Mouse (Mus musculus) cortical plate, adult 2 months (tissue): ENCODE measurements around the gene Cemip. TPM values are rescaled to one million over a fixed set of nuclear protein-coding genes. Genes with fewer than 3 reads are reported as not detected.
"Not testable (repeated sequence)": the region's sequence is repeated elsewhere in the genome, so short reads cannot be mapped to it uniquely, and the experiment has no call there.

Experiments used
- H3K27ac ChIP-seq: fragments of 200-500 bp; 2 replicates; pipeline ENCODE4 v1.5.1; 2012; ENCODE audit warnings: low read length, control low read depth, inconsistent platforms; ENCODE audit not compliant: insufficient read depth
- H3K4me1 ChIP-seq: fragments of 200-500 bp; 2 replicates; pipeline ENCODE4 v1.6.1; 2011; ENCODE audit warnings: low read length; ENCODE audit not compliant: control insufficient read depth, insufficient read depth
- H3K4me3 ChIP-seq: fragments of 200-500 bp; 2 replicates; pipeline ENCODE4 v1.5.1; 2011; ENCODE audit warnings: mild to moderate bottlenecking, low read length, control low read depth; ENCODE audit not compliant: insufficient read depth
- CTCF ChIP-seq: fragments of 200-500 bp; IDR thresholded peaks from 2 replicates; pipeline ENCODE4 v1.5.1; 2011; ENCODE audit warnings: mild to moderate bottlenecking, control low read depth, low read length; ENCODE audit not compliant: insufficient read depth; ENCODE audit errors: extremely low read depth
- POLR2A ChIP-seq: fragments of 200-500 bp; IDR thresholded peaks from 2 replicates; pipeline ENCODE4 v1.6.1; 2011; ENCODE audit warnings: mild to moderate bottlenecking, low read length, control low read depth; ENCODE audit not compliant: insufficient read depth; ENCODE audit errors: extremely low read depth
- polyA plus RNA-seq: library from polyadenylated mRNA; depleted of rRNA; stranded (reverse); fragments of >200 nt; gene quantifications from 2 replicates; pipeline ENCODE4 v1.2.3, GENCODE M21; 2012

Gene Cemip
- polyA plus RNA-seq, 1 experiment = 5.8 TPM

DNA sequence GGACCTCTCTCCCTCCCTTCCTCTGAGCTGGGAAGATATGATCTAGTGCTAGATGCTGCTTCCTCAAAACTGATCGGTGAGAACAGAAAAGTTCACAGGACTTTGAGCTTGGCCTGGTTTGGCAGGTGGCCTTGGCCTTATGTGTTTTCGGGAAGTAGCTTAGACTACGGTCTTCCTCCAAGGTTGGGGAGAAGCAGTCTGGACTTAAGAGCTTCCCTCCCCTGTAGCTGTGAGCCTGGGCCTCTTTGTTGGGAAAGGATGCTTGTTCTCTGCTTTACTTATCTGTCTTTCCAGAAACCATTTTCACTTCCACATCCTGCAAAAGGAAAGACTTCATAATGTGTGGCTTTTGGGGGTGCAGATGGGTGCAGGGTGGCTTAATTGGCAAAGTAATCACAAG, 181.5 kb downstream of the Cemip start:
- H3K4me1 ChIP-seq = no peaks in the 10 kb centered on the region
- no peak overlapping the region for H3K27ac ChIP-seq
- H3K4me3 ChIP-seq = no peak overlapping the region
- TF ChIP-seq POLR2A (no peak), CTCF (no peak)

DNA sequence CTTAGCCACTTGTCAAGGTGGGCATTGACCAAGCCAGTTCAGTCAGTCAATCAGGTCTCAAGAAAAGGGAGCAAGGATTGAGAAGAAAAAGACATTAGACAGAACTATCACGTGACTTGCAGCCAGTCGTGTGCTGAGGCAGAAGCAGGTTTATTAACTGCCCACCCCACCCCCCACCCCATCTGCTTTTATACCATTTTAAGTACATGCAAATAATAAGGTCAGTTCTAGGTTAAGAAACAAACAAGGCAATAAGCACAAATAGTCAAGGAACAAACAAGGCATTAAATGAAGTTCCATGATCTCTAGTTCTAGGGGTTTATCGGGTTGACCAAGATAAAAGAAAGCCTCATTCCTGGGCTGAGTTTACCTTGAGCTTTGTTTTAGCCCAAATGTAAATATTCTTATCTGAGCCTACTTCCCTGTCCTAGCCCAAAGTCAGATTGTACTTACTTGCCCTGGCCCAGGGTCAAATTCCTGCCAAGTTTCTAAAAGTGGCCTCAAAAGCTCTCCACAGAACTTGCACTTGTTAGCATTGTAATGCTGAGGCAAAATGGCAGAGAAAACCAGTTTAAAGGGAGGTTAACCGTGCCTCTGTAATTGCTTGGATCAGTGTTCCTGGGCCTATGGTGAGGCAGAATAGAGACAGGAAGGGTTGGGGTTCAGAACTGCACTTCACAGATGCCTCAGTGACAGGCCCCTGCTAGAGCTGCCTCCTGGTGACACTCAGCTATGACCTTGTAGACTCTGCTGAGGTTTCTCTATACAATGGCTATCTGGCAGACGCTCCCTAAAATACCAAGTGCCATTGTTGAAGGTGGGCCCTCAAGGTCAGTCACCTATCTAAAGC, 183.8 kb downstream of the Cemip start:
- TF ChIP-seq CTCF (no peak), POLR2A (no peak)
- Histone ChIP-seq H3K27ac (no peak overlapping the region), H3K4me3 (no peak overlapping the region), H3K4me1 (no peaks in the 10 kb centered on the region)

DNA sequence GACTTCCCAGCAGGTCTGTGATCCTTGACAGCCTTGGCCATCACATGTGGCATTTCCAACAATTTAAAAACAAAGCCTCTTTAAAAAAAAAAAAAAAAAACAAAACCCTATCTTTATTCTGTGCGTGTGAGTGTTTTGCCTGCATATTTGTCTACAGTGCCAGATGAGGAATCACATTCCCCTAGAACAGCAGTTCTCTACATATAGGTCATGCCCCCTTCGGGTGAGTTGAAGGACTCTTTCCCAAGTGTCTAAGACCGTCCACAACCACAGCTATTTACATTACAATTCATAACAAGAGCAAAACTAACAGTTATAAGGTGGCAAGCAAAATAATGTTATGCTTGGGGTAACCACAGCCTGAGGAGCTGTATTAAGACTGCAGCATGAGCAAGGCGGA, 184.9 kb downstream of the Cemip start:
- TF ChIP-seq CTCF = no peak
- no peak for TF ChIP-seq POLR2A
- Histone ChIP-seq H3K4me3 (no peak overlapping the region), H3K4me1 (no peaks in the 10 kb centered on the region), H3K27ac (no peak overlapping the region)

DNA sequence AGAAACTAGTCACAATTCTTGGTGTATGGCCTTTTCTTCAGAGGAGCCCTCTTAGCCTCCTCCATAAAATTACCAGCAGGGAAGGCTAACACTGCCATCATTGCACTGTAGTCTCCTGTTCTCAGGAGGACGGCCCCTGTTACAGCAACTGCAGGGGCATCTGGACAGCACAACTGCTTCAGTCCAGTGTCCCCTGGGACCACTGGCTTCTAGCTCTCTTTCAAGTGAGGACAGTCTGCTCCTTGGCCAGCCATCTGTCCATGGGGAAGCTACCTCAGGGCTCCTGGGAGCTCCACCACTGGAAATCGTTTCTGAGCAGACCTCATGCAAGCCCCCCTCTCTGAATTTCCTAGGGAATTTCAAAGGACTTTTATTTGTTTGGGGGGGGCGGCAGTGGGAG, 185.8 kb downstream of the Cemip start:
- no peak for TF ChIP-seq CTCF
- TF ChIP-seq POLR2A = no peak
- H3K4me1 ChIP-seq = no peaks in the 10 kb centered on the region
- no peak overlapping the region for H3K4me3 ChIP-seq
- H3K27ac ChIP-seq = no peak overlapping the region

DNA sequence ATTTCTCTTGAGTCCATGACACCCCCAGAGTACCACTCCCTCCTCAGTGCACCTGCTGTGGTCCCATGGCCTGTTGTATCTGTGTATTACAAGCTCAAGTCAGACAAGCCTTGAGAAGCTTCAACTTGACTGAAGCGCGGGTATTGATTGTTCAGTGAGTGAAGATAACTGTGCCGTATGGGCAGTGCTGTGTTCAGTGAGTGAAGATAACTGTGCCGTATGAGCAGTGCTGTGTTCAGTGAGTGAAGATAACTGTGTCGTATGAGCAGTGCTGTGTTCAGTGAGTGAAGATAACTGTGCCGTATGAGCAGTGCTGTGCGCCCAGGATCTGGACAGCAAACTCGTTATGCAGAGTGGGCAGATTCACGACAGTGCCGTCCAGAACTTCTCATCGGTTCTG, 188.0 kb downstream of the Cemip start:
- peaks cover 3% of the 10 kb centered on the region for H3K4me1 ChIP-seq
- TF ChIP-seq POLR2A (no peak), CTCF (no peak)
- H3K27ac ChIP-seq = no peak overlapping the region
- no peak overlapping the region for H3K4me3 ChIP-seq

DNA sequence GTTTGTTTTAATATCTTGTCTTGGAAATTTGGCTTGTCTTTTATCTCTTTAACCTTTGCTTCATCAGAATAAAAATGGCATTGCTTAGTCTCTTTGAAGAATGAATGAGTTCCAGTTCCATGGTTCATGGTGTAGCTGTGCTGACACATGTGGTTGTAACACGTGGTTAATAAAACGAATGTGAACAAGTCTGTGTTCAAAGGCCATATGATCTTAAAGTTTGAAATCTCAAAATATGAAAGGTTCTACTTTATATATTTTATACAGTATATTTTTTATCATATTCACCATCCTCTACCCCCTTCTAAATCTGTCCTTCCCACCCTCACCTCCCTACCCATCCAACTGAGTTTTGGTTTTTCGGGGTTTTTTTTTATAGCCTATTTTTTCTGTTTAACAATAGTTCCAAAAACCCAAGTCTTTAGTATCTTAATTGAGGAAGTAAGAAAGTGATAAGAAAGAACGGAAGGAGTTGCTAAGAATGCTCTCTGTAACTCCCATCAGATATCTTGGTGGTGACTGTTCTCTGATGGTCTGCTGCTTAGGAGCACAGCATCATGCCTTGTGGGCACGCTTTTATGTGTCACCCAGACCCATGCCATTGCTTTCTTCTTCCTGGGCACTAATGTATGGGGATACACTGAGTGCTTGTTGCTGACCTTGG, 190.1 kb downstream of the Cemip start:
- peaks cover 3% of the 10 kb centered on the region for H3K4me1 ChIP-seq
- TF ChIP-seq CTCF (no peak), POLR2A (no peak)
- H3K4me3 ChIP-seq = no peak overlapping the region
- H3K27ac ChIP-seq = no peak overlapping the region

DNA sequence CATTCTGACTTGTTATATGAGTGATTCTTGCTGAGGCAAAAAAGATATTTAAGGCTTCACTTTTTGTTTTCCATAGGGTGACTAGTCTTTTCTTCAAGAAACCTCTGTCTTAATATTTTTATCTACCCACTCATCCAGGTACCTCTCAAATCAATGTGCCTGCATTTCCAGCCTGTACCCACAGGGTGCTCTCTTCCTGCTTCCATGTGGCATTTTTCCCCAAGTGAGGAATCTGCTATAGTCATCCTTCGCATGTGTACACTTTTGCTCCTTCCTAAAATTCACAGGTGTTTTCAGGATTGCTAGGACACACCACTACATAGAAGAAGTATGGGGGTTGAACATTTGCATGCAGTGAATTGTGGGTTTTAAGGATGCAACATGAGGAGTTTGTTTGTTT, 192.0 kb downstream of the Cemip start:
- peaks cover 3% of the 10 kb centered on the region for H3K4me1 ChIP-seq
- no peak overlapping the region for H3K27ac ChIP-seq
- TF ChIP-seq POLR2A (no peak), CTCF (no peak)
- H3K4me3 ChIP-seq = no peak overlapping the region

DNA sequence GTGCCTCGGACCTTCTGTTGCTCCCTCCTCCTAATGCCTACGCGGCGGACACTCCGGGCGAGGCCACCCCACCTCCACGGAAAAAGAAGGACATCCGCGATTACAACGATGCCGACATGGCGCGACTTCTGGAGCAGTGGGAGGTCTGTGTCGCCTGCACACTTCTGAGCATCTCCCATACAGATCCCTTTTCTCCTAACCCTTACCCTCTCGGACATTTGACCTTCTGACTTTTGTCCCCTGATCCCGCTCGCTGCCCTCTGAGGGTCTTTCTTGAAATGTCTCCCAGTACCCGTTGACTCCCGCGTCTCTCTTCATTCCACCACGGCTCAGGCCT, 194.0 kb downstream of the Cemip start:
- Histone ChIP-seq H3K4me1 (peaks cover 3% of the 10 kb centered on the region), H3K27ac (no peak overlapping the region), H3K4me3 (peak overlapping the region; percentile 83)
- no peak for TF ChIP-seq CTCF

DNA sequence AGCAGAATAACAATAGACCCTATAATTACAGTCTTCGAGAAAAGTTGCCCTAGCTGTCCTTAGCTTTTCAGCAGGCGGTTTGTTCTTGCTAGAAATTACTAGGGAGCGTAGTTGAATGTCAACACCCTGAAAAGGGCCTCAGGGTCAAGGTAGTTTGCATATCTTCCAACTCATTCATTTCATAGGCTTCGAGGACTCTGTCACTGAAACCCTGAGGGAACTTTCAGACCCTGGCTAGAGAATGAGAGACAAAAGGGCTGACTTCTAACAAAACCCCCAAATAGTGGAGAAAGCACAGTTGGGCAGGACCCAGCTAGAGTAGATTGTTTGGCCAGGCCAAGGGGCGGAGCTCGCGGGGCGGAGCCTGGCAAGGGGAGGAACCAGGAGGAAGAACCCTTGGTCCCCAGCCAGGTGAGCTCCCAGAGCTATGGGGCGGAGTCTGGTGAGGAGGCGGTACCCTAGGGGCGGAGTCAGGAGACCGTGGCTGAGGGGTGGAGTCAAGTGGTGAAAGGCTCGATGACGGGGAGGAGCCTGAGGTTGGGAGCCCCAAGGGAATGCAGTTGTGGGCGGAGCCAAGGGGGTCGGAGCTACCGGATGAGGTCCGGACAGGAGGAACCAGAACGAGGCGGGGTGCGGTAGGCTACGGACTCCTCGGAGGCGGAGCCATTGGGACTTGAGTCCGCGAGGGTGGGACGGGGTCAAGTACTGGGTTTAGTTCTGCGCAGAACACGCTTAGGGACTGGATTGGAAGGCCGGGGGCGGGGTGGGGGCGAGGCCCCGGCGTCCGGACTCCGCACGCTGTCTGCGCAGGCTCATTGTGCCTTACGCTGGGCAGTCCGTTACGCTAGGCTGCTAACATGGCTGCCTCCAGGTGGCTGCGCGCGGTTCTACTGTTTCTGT, 194.6 kb downstream of the Cemip start:
- Histone ChIP-seq H3K4me1 (peaks cover 3% of the 10 kb centered on the region), H3K27ac (peak overlapping the region; percentile 47; the same call in 1 of the 2 replicates), H3K4me3 (peak overlapping the region; percentile 83)
- TF ChIP-seq POLR2A = peak; percentile 63; the same call in 1 of the 2 replicates
- TF ChIP-seq CTCF = no peak

DNA sequence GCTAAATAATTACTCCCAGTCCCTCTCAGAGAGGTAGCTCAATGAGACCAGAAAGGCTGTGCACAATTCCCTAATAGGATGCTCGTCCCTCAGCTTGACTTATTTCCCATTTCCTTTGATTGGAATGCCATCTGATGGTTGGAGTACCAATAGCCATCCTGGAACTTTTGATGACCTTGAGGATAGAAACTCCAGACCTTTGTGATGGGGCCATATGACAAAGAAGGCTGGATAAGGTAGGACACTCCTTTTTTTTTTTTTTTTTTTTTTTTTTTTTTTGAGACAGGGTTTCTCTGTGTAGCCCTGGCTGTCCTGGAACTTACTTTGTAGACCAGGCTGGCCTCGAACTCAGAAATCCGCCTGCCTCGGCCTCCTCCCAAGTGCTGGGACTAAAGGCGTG, 196.4 kb downstream of the Cemip start:
- H3K4me3 ChIP-seq, H3K4me1 ChIP-seq: not testable (repeated sequence)

More for the DNA sequence above, 196.4 kb downstream of the Cemip start:
- not testable (repeated sequence) for H3K27ac ChIP-seq
